Mouse (Mus musculus) forebrain, embryonic 15.5 days (tissue): ENCODE data around the gene Ppp2r5e. TPM values are rescaled to one million over a fixed set of nuclear protein-coding genes. Genes with fewer than 3 reads are reported as not detected.
"Not testable (repeated sequence)": the region's sequence is repeated elsewhere in the genome, so short reads cannot be mapped to it uniquely, and the experiment has no call there.

ENCODE experiments used
- ATAC-seq: fragments of 200-750 bp; cut with Nextera tagmentation; replicated peaks from 2 replicates; pipeline ENCODE4 v1.8.0; 2017; ENCODE audit warnings: mild to moderate bottlenecking, moderate TSS enrichment, moderate library complexity
- H3K27ac ChIP-seq: fragments of 300-500 bp; sonication (generic); replicated peaks from 2 replicates; pipeline ENCODE4 v1.5.1; 2015; ENCODE audit warnings: mild to moderate bottlenecking, inconsistent platforms
- H3K27me3 ChIP-seq: fragments of 300-500 bp; sonication (generic); 2 replicates; pipeline ENCODE4 v1.6.1; 2015; ENCODE audit warnings: inconsistent platforms
- H3K36me3 ChIP-seq: fragments of 300-500 bp; sonication (generic); 2 replicates; pipeline ENCODE4 v1.6.1; 2015; ENCODE audit warnings: mild to moderate bottlenecking, inconsistent platforms
- H3K4me1 ChIP-seq: fragments of 300-500 bp; sonication (generic); 2 replicates; pipeline ENCODE4 v1.6.1; 2015; ENCODE audit warnings: inconsistent platforms
- H3K4me2 ChIP-seq: fragments of 300-500 bp; sonication (generic); replicated peaks from 2 replicates; pipeline ENCODE4 v1.6.1; 2015; ENCODE audit warnings: mild to moderate bottlenecking, inconsistent platforms
- H3K4me3 ChIP-seq: fragments of 300-500 bp; sonication (generic); 2 replicates; pipeline ENCODE4 v1.5.1; 2015; ENCODE audit warnings: mild to moderate bottlenecking, inconsistent platforms
- H3K9ac ChIP-seq: fragments of 300-500 bp; sonication (generic); replicated peaks from 2 replicates; pipeline ENCODE4 v1.6.1; 2015; ENCODE audit warnings: mild to moderate bottlenecking, inconsistent platforms
- H3K9me3 ChIP-seq: fragments of 300-500 bp; sonication (generic); 2 replicates; pipeline ENCODE4 v1.6.1; 2016; ENCODE audit warnings: inconsistent platforms
- WGBS: fragments of 180-500 bp; shearing (Covaris S2); methylation state at CpG from one replicate; pipeline ENCODE4 v1.1.7; 2015; ENCODE audit warnings: mixed read lengths; 5-methylcytosine and 5-hydroxymethylcytosine counted together
- polyA plus RNA-seq: library from polyadenylated mRNA; unstranded; fragments of >200 nt; fragmentation: Nextera tagmentation; extraction: Ambion mirVana; gene quantifications from 2 replicates; pipeline ENCODE4 v1.2.1, GENCODE M21; 2015

Gene Ppp2r5e
- polyA plus RNA-seq, 1 experiment from 2014 or later, result 26.8 TPM

DNA sequence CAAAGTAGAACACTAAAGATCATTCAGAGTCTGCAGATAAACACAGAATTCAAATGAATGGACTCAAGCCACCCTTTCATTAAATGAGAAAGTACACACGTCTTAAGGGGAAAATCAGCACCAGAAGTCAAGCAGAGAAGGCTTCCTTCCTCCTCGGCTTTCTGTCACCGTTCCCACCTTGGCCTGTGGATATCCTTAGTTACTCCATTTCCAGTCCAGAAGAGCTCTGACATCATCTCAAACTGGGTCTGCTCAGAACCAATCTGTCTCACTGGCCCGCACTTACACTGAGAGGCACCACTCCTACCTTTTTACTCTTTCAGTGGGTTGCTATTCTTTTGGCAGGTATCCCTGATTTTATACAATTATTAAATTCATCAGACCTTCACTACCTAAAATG lies 93.4 kb downstream of the Ppp2r5e start:
- H3K36me3 ChIP-seq, result no peaks in the 10 kb centered on the region
- no peak overlapping the region for H3K27ac ChIP-seq
- no peaks in the 10 kb centered on the region for H3K27me3 ChIP-seq
- ATAC-seq, result no peak
- WGBS, result 76% methylated on average over 4 of the region's 4 CpGs
- no peak overlapping the region for H3K4me3 ChIP-seq
- H3K4me2 ChIP-seq, result no peak overlapping the region
- H3K9me3 ChIP-seq, result no peaks in the 10 kb centered on the region
- H3K9ac ChIP-seq, result no peak overlapping the region
- H3K4me1 ChIP-seq, result no peaks in the 10 kb centered on the region

GRCm38 (mm10) chr12:75497698-75498097 lies 98.3 kb downstream of the Ppp2r5e start:
- Histone ChIP-seq H3K9me3 (no peaks in the 10 kb centered on the region), H3K4me2 (no peak overlapping the region), H3K27me3 (no peaks in the 10 kb centered on the region), H3K4me1 (no peaks in the 10 kb centered on the region), H3K36me3 (no peaks in the 10 kb centered on the region), H3K27ac (no peak overlapping the region), H3K9ac (no peak overlapping the region), H3K4me3 (no peak overlapping the region)
- ATAC-seq, result no peak
- WGBS, result 96% methylated on average over 1 of the region's 1 CpGs

DNA sequence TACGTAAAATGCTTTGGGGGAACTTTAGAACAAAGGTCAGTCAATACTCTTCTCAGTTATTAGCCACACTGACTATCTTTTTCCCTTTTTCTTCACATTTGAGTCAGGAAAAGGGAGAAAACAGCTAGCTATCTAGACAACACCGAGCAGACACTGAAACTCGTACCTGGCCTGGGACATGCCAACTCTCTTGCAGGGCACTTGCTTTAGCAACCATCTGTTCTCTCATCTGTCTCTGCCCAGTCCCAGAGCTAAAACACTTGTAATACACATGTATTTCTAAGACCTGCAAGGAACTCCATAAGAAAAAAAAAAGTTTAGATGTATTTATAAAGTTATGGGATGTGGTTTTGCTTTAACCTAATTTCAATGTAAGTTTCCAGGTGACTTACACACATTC lies 100.4 kb downstream of the Ppp2r5e start:
- Histone ChIP-seq H3K4me2 (no peak overlapping the region), H3K27ac (no peak overlapping the region), H3K9ac (no peak overlapping the region), H3K9me3 (no peaks in the 10 kb centered on the region), H3K27me3 (no peaks in the 10 kb centered on the region), H3K4me3 (no peak overlapping the region), H3K4me1 (no peaks in the 10 kb centered on the region), H3K36me3 (no peaks in the 10 kb centered on the region)
- 77% methylated on average over 3 of the region's 3 CpGs for WGBS
- ATAC-seq, result no peak

- 91% methylated on average over 3 of the region's 3 CpGs for WGBS
These were observed 101.4 kb downstream of the Ppp2r5e start for GRCm38 (mm10) chr12:75494643-75495042.

DNA sequence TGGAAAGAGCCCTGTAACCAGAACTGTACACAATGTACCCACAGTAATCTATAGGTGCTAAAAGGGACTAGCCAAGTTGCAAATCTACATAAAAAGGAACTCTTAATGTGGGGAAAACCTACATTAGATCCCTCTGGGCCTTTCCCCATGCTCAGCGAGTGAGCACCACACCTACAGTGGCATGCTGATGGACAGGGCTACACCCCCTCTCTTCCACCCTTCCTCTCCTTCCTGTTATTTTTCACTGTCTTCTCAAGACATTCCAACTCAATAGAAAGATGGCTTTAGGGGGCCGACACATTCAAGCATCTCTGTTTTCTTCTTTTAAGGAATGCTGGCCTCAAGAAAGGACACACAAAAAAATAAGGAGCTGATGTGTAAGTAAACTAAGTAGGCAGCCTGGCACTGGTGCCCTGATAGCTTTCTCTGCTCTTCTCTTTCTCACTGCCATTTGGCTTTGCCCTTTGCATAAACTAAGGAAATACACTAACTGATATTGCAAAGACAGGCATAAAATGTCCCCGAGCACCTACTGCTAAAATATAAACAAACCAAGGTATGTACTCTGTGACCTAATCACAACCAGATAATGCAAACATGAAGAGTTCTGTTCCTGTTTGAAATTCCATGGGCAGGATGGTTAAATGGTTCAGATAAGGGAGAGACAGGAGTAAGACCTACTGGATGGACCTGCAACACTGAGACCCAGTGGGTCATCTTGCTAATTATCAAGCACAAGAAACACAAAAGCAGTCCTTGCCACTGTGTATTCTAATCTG lies 103.3 kb downstream of the Ppp2r5e start:
- no peak for ATAC-seq
- Histone ChIP-seq H3K4me2 (no peak overlapping the region), H3K27ac (no peak overlapping the region), H3K9ac (no peak overlapping the region), H3K9me3 (no peaks in the 10 kb centered on the region), H3K36me3 (no peaks in the 10 kb centered on the region), H3K4me1 (no peaks in the 10 kb centered on the region), H3K27me3 (no peaks in the 10 kb centered on the region), H3K4me3 (no peak overlapping the region)
- 82% methylated on average over 3 of the region's 3 CpGs for WGBS

More at GRCm38 (mm10) chr12:75494643-75495042, 101.4 kb downstream of the Ppp2r5e start:
- Histone ChIP-seq H3K9me3 (no peaks in the 10 kb centered on the region), H3K4me2 (no peak overlapping the region), H3K9ac (no peak overlapping the region), H3K4me3 (no peak overlapping the region), H3K27ac (no peak overlapping the region), H3K36me3 (no peaks in the 10 kb centered on the region), H3K27me3 (no peaks in the 10 kb centered on the region), H3K4me1 (no peaks in the 10 kb centered on the region)
- ATAC-seq, result no peak

DNA sequence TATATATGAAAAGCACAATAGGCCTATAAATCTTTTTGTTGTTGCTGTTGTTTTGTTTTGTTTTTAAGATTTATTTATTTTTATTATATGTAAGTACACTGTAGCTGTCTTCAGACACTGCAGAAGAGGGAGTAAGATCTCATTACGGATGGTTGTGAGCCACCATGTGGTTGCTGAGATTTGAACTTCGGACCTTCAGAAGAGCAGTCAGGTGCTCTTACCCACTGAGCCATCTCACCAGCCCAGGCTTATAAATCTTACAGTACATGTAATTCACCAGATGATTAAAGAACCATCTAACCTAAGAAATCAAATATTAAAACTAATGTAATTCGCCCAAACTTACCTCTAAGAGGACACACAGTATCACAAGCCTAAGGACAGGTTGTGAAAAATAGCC lies 103.9 kb downstream of the Ppp2r5e start:
- not testable (repeated sequence) for H3K4me3 ChIP-seq, H3K27me3 ChIP-seq, H3K9ac ChIP-seq, H3K9me3 ChIP-seq, H3K4me2 ChIP-seq, H3K36me3 ChIP-seq, H3K27ac ChIP-seq, ATAC-seq, H3K4me1 ChIP-seq
- WGBS, result 96% methylated on average over 3 of the region's 3 CpGs

- WGBS, result 91% methylated on average over 2 of the region's 2 CpGs
- no peaks in the 10 kb centered on the region for H3K9me3 ChIP-seq
- H3K4me1 ChIP-seq, result no peaks in the 10 kb centered on the region
- no peak overlapping the region for H3K27ac ChIP-seq
- no peak overlapping the region for H3K4me3 ChIP-seq
- no peaks in the 10 kb centered on the region for H3K27me3 ChIP-seq
- no peaks in the 10 kb centered on the region for H3K36me3 ChIP-seq
- no peak for ATAC-seq
- no peak overlapping the region for H3K9ac ChIP-seq
- no peak overlapping the region for H3K4me2 ChIP-seq
These were observed 108.5 kb downstream of the Ppp2r5e start for GRCm38 (mm10) chr12:75487500-75487899.

DNA sequence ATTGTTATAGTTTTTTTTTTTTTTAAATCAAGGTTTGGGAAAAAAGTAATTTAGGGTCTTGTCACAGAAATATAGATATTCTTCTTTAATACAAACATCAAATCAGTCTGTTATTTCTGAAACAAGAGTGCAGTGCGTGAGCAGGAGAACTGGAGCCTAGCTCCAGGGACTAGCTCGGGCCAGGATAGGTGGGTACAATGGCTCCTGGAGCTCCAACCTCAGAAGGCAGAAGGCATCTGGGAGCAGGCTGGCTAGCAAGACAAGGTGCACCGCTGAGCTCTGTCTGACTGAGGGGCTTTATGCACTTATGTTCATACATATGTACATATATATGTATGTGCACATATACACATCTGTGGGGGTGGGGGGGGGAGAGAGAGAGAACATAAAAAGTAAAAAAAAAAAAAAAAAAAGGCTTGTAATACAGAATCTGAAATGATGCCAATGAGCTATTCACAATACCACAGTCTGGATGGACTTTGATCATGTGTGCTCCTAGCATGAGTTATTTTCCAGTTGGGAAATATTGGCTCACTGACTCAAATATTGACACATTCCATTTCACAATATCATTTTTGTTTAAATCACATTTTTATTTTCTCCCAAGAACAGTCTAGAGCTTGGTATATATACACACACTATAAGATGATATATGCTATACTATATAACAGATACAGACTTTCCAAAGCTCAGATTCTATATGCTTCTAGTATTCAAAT lies 109.3 kb downstream of the Ppp2r5e start:
- 94% methylated on average over 3 of the region's 3 CpGs for WGBS
- no peaks in the 10 kb centered on the region for H3K36me3 ChIP-seq
- H3K9me3 ChIP-seq, result no peaks in the 10 kb centered on the region
- no peak overlapping the region for H3K4me2 ChIP-seq
- no peak for ATAC-seq
- H3K27ac ChIP-seq, result no peak overlapping the region
- H3K9ac ChIP-seq, result no peak overlapping the region
- no peak overlapping the region for H3K4me3 ChIP-seq
- H3K4me1 ChIP-seq, result no peaks in the 10 kb centered on the region
- H3K27me3 ChIP-seq, result no peaks in the 10 kb centered on the region

DNA sequence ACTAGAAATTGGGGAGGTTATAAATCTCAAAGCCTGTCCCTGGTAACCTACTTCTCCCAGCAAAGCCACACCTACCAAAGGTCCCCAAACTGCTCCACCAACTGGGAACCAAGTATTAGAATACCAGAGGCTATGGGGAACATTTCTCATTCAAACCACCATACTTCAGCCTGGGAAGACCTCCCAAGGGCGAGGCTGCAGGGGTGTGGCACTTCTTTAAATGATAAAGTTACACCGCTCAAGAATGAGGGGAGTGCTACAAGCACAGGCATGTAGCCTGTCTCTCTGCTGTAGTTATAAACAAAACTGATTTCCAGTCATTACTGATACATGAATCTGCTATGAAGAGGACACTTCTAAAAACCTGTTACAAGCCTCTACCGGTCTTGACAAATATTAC lies 113.3 kb downstream of the Ppp2r5e start:
- H3K9ac ChIP-seq, result no peak overlapping the region
- no peaks in the 10 kb centered on the region for H3K27me3 ChIP-seq
- no peaks in the 10 kb centered on the region for H3K36me3 ChIP-seq
- H3K4me2 ChIP-seq, result no peak overlapping the region
- H3K27ac ChIP-seq, result no peak overlapping the region
- ATAC-seq, result no peak
- no peak overlapping the region for H3K4me3 ChIP-seq
- WGBS, result 96% methylated on average over 3 of the region's 3 CpGs
- peaks cover 5% of the 10 kb centered on the region; the same call in 1 of the 2 replicates for H3K4me1 ChIP-seq
- H3K9me3 ChIP-seq, result no peaks in the 10 kb centered on the region

DNA sequence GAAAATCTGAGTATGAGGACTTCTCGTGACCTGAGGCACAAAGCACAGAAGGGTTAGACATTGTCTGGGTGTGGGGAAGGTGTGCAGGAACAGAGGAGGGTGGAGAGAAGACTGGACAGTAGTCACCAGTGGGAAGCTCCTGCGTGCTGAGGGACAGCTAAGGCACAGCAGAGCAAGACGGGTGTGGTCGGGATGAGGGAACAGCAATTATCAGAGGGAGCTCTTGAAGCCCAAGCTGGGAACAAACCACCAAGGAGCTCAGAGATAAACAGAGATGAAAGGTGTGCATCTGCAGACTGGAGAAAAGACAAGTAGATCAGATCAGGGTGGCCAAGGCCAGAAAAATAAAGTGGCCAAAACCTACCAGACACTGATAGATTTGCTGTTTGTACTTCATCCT lies 114.0 kb downstream of the Ppp2r5e start:
- Histone ChIP-seq H3K4me3 (no peak overlapping the region), H3K27ac (no peak overlapping the region), H3K9ac (no peak overlapping the region), H3K4me2 (no peak overlapping the region), H3K27me3 (no peaks in the 10 kb centered on the region), H3K9me3 (no peaks in the 10 kb centered on the region), H3K36me3 (no peaks in the 10 kb centered on the region), H3K4me1 (peaks cover 6% of the 10 kb centered on the region; the same call in 1 of the 2 replicates)
- no peak for ATAC-seq
- WGBS, result 95% methylated on average over 4 of the region's 4 CpGs

GRCm38 (mm10) chr12:75480031-75480430 lies 116.0 kb downstream of the Ppp2r5e start:
- H3K27ac ChIP-seq, result no peak overlapping the region
- H3K9me3 ChIP-seq, result no peaks in the 10 kb centered on the region
- peaks cover 6% of the 10 kb centered on the region; the same call in 1 of the 2 replicates for H3K4me1 ChIP-seq
- WGBS, result 93% methylated on average over 8 of the region's 8 CpGs
- no peaks in the 10 kb centered on the region for H3K36me3 ChIP-seq
- no peak overlapping the region for H3K4me2 ChIP-seq
- no peaks in the 10 kb centered on the region for H3K27me3 ChIP-seq
- ATAC-seq, result no peak
- no peak overlapping the region for H3K9ac ChIP-seq
- no peak overlapping the region for H3K4me3 ChIP-seq

GRCm38 (mm10) chr12:75479375-75479898 lies 116.6 kb downstream of the Ppp2r5e start:
- Histone ChIP-seq H3K4me3 (no peak overlapping the region), H3K27ac (no peak overlapping the region), H3K27me3 (no peaks in the 10 kb centered on the region), H3K4me1 (peaks cover 6% of the 10 kb centered on the region; the same call in 1 of the 2 replicates), H3K4me2 (no peak overlapping the region), H3K9ac (no peak overlapping the region), H3K36me3 (no peaks in the 10 kb centered on the region), H3K9me3 (no peaks in the 10 kb centered on the region)
- 83% methylated on average over 8 of the region's 8 CpGs for WGBS
- no peak for ATAC-seq
